Mouse (Mus musculus): ENCODE data around the gene Angptl7. TPM values are rescaled to one million over a fixed set of nuclear protein-coding genes. Genes with fewer than 3 reads are reported as not detected.

Angptl7 gene
- polyA plus RNA-seq, 1 experiment from 2014 or later, result 16.6 TPM

GRCm38 (mm10) chr4:148491448-148491847 is 8.8 kb downstream of the Angptl7 start:
- Histone ChIP-seq H3K4me1 (ENCODE audit: control insufficient read depth in 2 of 2, insufficient read depth in 2 of 2, low read length in 2 of 2) (peaks cover 6 to 9% of the 10 kb centered on the region in 2 experiments), H3K9me3 (ENCODE audit: control insufficient read depth, low read length) (no peaks in the 10 kb centered on the region), H3K4me2 (ENCODE audit: low read length) (no peak overlapping the region), H3K27ac (replicated peaks in 1 of 2; ENCODE audit: control insufficient read depth in 1 of 2, insufficient read depth in 1 of 2, low read depth in 2 of 2, low read length in 2 of 2) (no peak overlapping the region), H3K4me3 (ENCODE audit: control insufficient read depth in 1 of 2, insufficient read depth in 1 of 2, low read depth in 1 of 2, low read length in 2 of 2) (no peak overlapping the region), H3K36me3 (ENCODE audit: control insufficient read depth, insufficient read depth, low read length) (peaks cover 87% of the 10 kb centered on the region), H3K9ac (ENCODE audit: low read length) (no peak overlapping the region), H3K27me3 (ENCODE audit: control insufficient read depth, insufficient read depth, low read length) (no peaks in the 10 kb centered on the region)
- 85% methylated on average over 7 of the region's 7 CpGs for WGBS
- no peak for ATAC-seq (ENCODE audit: insufficient number of reproducible peaks, insufficient read depth, low FRiP score, low read depth)

GRCm38 (mm10) chr4:148490502-148490901 is 9.8 kb downstream of the Angptl7 start:
- H3K27me3 ChIP-seq (ENCODE audit: control insufficient read depth, insufficient read depth, low read length), result no peaks in the 10 kb centered on the region
- H3K9me3 ChIP-seq (ENCODE audit: control insufficient read depth, low read length), result no peaks in the 10 kb centered on the region
- H3K36me3 ChIP-seq (ENCODE audit: control insufficient read depth, insufficient read depth, low read length), result peaks cover 87% of the 10 kb centered on the region
- no peak overlapping the region for H3K4me2 ChIP-seq (ENCODE audit: low read length)
- ATAC-seq (ENCODE audit: insufficient number of reproducible peaks, insufficient read depth, low FRiP score, low read depth), result no peak
- H3K4me1 ChIP-seq (ENCODE audit: control insufficient read depth in 2 of 2, insufficient read depth in 2 of 2, low read length in 2 of 2), result peaks cover 6 to 9% of the 10 kb centered on the region in 2 experiments
- no peak overlapping the region for H3K27ac ChIP-seq (replicated peaks in 1 of 2; ENCODE audit: control insufficient read depth in 1 of 2, insufficient read depth in 1 of 2, low read depth in 2 of 2, low read length in 2 of 2)
- no peak overlapping the region for H3K9ac ChIP-seq (ENCODE audit: low read length)
- no peak overlapping the region for H3K4me3 ChIP-seq (ENCODE audit: control insufficient read depth in 1 of 2, insufficient read depth in 1 of 2, low read depth in 1 of 2, low read length in 2 of 2)
- 37% methylated on average over 6 of the region's 6 CpGs for WGBS

DNA sequence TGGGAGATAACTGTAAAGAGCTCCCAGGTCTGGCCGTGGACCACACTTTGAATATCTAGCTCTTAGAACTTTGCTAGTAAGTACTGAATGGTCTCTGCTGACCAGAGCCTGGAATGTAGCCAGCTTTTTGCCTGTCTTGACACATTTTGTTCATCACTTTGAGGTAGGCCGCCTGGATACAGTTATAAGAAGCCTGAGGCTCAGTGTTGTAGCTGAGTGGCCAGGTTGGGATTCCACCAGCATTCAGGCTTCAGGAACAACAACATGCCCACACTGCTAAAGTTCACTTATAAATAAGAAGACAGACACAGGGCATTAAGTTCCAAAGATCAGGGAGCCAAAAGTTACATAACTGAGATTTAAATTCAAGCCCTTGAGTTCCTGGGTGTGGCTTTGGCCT is 12.4 kb downstream of the Angptl7 start:
- Histone ChIP-seq H3K27ac (replicated peaks in 1 of 2; ENCODE audit: control insufficient read depth in 1 of 2, insufficient read depth in 1 of 2, low read depth in 2 of 2, low read length in 2 of 2) (no peak overlapping the region), H3K4me3 (ENCODE audit: control insufficient read depth in 1 of 2, insufficient read depth in 1 of 2, low read depth in 1 of 2, low read length in 2 of 2) (no peak overlapping the region), H3K27me3 (ENCODE audit: control insufficient read depth, insufficient read depth, low read length) (no peaks in the 10 kb centered on the region), H3K9ac (ENCODE audit: low read length) (no peak overlapping the region), H3K9me3 (ENCODE audit: control insufficient read depth, low read length) (no peaks in the 10 kb centered on the region), H3K36me3 (ENCODE audit: control insufficient read depth, insufficient read depth, low read length) (peaks cover 99% of the 10 kb centered on the region), H3K4me1 (ENCODE audit: control insufficient read depth in 2 of 2, insufficient read depth in 2 of 2, low read length in 2 of 2) (no peaks in the 10 kb centered on the region), H3K4me2 (ENCODE audit: low read length) (no peak overlapping the region)
- ATAC-seq (ENCODE audit: insufficient number of reproducible peaks, insufficient read depth, low FRiP score, low read depth), result no peak
- 48% methylated on average over 2 of the region's 2 CpGs for WGBS

DNA sequence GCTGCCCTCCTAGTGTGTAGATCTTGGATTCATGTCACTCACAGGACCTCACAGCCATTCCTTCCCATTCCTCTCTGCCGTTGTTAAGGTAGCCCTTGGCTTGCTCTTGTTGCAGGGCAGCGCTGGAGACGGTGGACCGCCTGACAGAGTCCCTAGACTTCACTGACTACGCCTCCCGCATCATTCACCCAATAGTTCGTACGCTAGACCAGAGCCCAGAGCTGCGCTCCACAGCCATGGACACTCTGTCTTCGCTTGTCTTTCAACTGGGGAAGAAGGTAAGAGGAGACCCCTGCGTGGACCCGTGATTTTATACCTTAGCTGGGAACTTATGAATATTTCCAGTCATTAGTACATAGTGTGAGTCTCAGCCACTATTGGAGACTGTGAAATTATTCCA is 15.7 kb downstream of the Angptl7 start:
- ATAC-seq (ENCODE audit: insufficient number of reproducible peaks, insufficient read depth, low FRiP score, low read depth), result no peak
- H3K36me3 ChIP-seq (ENCODE audit: control insufficient read depth, insufficient read depth, low read length), result peaks cover 99% of the 10 kb centered on the region
- no peak overlapping the region for H3K9ac ChIP-seq (ENCODE audit: low read length)
- no peak overlapping the region for H3K4me3 ChIP-seq (ENCODE audit: control insufficient read depth in 1 of 2, insufficient read depth in 1 of 2, low read depth in 1 of 2, low read length in 2 of 2)
- H3K27ac ChIP-seq (replicated peaks in 1 of 2; ENCODE audit: control insufficient read depth in 1 of 2, insufficient read depth in 1 of 2, low read depth in 2 of 2, low read length in 2 of 2), result no peak overlapping the region
- H3K27me3 ChIP-seq (ENCODE audit: control insufficient read depth, insufficient read depth, low read length), result no peaks in the 10 kb centered on the region
- H3K4me2 ChIP-seq (ENCODE audit: low read length), result no peak overlapping the region
- no peaks in the 10 kb centered on the region for H3K9me3 ChIP-seq (ENCODE audit: control insufficient read depth, low read length)
- 96% methylated on average over 12 of the region's 12 CpGs for WGBS
- no peaks in the 10 kb centered on the region for H3K4me1 ChIP-seq (ENCODE audit: control insufficient read depth in 2 of 2, insufficient read depth in 2 of 2, low read length in 2 of 2)

DNA sequence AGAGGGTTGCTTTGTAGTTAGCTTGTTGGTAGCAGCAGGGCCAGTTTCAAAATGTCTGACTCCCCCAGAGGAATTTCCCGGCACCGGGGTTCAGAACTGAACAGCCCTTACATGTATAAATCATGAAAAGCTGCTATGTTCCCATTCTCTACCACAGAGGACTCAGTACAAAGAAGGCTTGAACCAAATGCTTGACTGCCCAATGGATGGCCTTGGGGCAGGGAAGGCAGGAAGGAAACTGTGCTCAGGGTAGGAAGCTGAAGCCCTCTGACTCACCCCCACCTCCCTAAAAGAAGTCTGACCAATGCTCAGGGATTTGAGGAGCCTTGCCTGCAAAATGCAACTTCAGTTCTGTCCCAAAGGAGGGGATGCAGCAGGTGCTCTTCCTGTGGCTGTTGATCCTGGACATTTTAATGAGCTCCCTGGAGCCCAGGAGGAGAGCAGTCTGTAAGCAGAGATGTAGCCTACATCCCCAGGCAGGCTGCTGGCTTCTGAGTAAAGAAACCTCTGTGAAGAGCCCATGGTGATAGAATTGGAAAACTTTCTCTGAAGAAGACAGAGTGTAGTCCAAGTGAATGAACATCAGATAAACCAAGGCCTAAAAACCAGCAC is 18.6 kb downstream of the Angptl7 start:
- ATAC-seq (ENCODE audit: insufficient number of reproducible peaks, insufficient read depth, low FRiP score, low read depth), result no peak
- H3K9ac ChIP-seq (ENCODE audit: low read length), result no peak overlapping the region
- no peaks in the 10 kb centered on the region for H3K9me3 ChIP-seq (ENCODE audit: control insufficient read depth, low read length)
- H3K4me3 ChIP-seq (ENCODE audit: control insufficient read depth in 1 of 2, insufficient read depth in 1 of 2, low read depth in 1 of 2, low read length in 2 of 2), result no peak overlapping the region
- no peaks in the 10 kb centered on the region for H3K4me1 ChIP-seq (ENCODE audit: control insufficient read depth in 2 of 2, insufficient read depth in 2 of 2, low read length in 2 of 2)
- H3K36me3 ChIP-seq (ENCODE audit: control insufficient read depth, insufficient read depth, low read length), result peaks cover 99% of the 10 kb centered on the region
- H3K27ac ChIP-seq (replicated peaks in 1 of 2; ENCODE audit: control insufficient read depth in 1 of 2, insufficient read depth in 1 of 2, low read depth in 2 of 2, low read length in 2 of 2), result no peak overlapping the region
- no peaks in the 10 kb centered on the region for H3K27me3 ChIP-seq (ENCODE audit: control insufficient read depth, insufficient read depth, low read length)
- no peak overlapping the region for H3K4me2 ChIP-seq (ENCODE audit: low read length)
- 90% methylated on average over 2 of the region's 2 CpGs for WGBS

- Histone ChIP-seq H3K4me2 (ENCODE audit: low read length) (no peak overlapping the region), H3K4me1 (ENCODE audit: control insufficient read depth in 2 of 2, insufficient read depth in 2 of 2, low read length in 2 of 2) (no peaks in the 10 kb centered on the region), H3K36me3 (ENCODE audit: control insufficient read depth, insufficient read depth, low read length) (peaks cover 99% of the 10 kb centered on the region), H3K4me3 (ENCODE audit: control insufficient read depth in 1 of 2, insufficient read depth in 1 of 2, low read depth in 1 of 2, low read length in 2 of 2) (no peak overlapping the region), H3K9ac (ENCODE audit: low read length) (no peak overlapping the region), H3K27me3 (ENCODE audit: control insufficient read depth, insufficient read depth, low read length) (no peaks in the 10 kb centered on the region), H3K9me3 (ENCODE audit: control insufficient read depth, low read length) (no peaks in the 10 kb centered on the region), H3K27ac (replicated peaks in 1 of 2; ENCODE audit: control insufficient read depth in 1 of 2, insufficient read depth in 1 of 2, low read depth in 2 of 2, low read length in 2 of 2) (no peak overlapping the region)
- no peak for ATAC-seq (ENCODE audit: insufficient number of reproducible peaks, insufficient read depth, low FRiP score, low read depth)
- WGBS, result 94% methylated on average over 2 of the region's 2 CpGs
Measured at GRCm38 (mm10) chr4:148480245-148480644, 20.0 kb downstream of the Angptl7 start.

- Histone ChIP-seq H3K4me1 (ENCODE audit: control insufficient read depth in 2 of 2, insufficient read depth in 2 of 2, low read length in 2 of 2) (no peaks in the 10 kb centered on the region), H3K27ac (replicated peaks in 1 of 2; ENCODE audit: control insufficient read depth in 1 of 2, insufficient read depth in 1 of 2, low read depth in 2 of 2, low read length in 2 of 2) (no peak overlapping the region), H3K9ac (ENCODE audit: low read length) (no peak overlapping the region), H3K4me3 (ENCODE audit: control insufficient read depth in 1 of 2, insufficient read depth in 1 of 2, low read depth in 1 of 2, low read length in 2 of 2) (no peak overlapping the region), H3K9me3 (ENCODE audit: control insufficient read depth, low read length) (no peaks in the 10 kb centered on the region), H3K27me3 (ENCODE audit: control insufficient read depth, insufficient read depth, low read length) (no peaks in the 10 kb centered on the region), H3K4me2 (ENCODE audit: low read length) (no peak overlapping the region), H3K36me3 (ENCODE audit: control insufficient read depth, insufficient read depth, low read length) (peaks cover 100% of the 10 kb centered on the region)
- ATAC-seq (ENCODE audit: insufficient number of reproducible peaks, insufficient read depth, low FRiP score, low read depth), result no peak
- WGBS, result 89% methylated on average over 5 of the region's 5 CpGs
Measured at GRCm38 (mm10) chr4:148473496-148473895, 26.8 kb downstream of the Angptl7 start.
